Comparison of ENCODE assay signal across 15 mouse cellular contexts in genomic region chr5:105588683-105589082, GRCm38 (mm10).
"Had no signal": no experiment of that assay in that cellular context is flagged by ENCODE, and none has a peak within 500 bp of the region (broad histone marks: within the 10 kb centered on the region; RNA-seq: fewer than 3 reads in every experiment).

No protein-coding gene starts in this region.

- H3K9ac ChIP-seq: liver, postnatal 0 days; lung, embryonic 15.5 days; midbrain, embryonic 13.5 days; midbrain, embryonic 15.5 days; neural tube, embryonic 12.5 days had no signal

- H3K27me3 ChIP-seq: lung, embryonic 15.5 days; megakaryocyte, embryonic 14.5 days; midbrain, embryonic 13.5 days; midbrain, embryonic 15.5 days; neural tube, embryonic 12.5 days had no signal

- H3K9me3 ChIP-seq: lung, embryonic 15.5 days; megakaryocyte, embryonic 14.5 days; midbrain, embryonic 13.5 days; midbrain, embryonic 15.5 days; neural tube, embryonic 12.5 days had no signal

- H3K4me1 ChIP-seq: neural tube, embryonic 12.5 days had no signal

- ATAC-seq: liver, postnatal 0 days; midbrain, embryonic 13.5 days had no signal

- H3K4me2 ChIP-seq: lung, embryonic 15.5 days; midbrain, embryonic 11.5 days; midbrain, embryonic 13.5 days; midbrain, embryonic 15.5 days; neural tube, embryonic 12.5 days had no signal

- DNase-seq: liver, postnatal 0 days; lung, adult 2 months; lung, postnatal 10 days; lung, postnatal 36 days; right cerebral cortex, postnatal 14 days; thymus, adult 2 months; thymus, postnatal 25 days; thymus, postnatal 4 days had no signal

- H3K27ac ChIP-seq: lung, embryonic 15.5 days; macrophage; midbrain, embryonic 13.5 days; midbrain, embryonic 15.5 days; neural tube, embryonic 12.5 days had no signal

- H3K36me3 ChIP-seq: lung, embryonic 15.5 days; midbrain, embryonic 13.5 days; midbrain, embryonic 15.5 days; neural tube, embryonic 12.5 days had no signal

- H3K4me3 ChIP-seq: lung, embryonic 15.5 days; megakaryocyte, embryonic 14.5 days; midbrain, embryonic 13.5 days; midbrain, embryonic 15.5 days; neural tube, embryonic 12.5 days had no signal
